Mouse (Mus musculus) brain, embryonic 18.5 days (tissue): ENCODE measurements around the gene Sumo1.

Source experiments
- DNase-seq: peaks from one replicate; pipeline ENCODE4 v3.0.0-alpha.2; 2012; ENCODE audit warnings: low read depth, low spot score

The Sumo1 gene

DNA sequence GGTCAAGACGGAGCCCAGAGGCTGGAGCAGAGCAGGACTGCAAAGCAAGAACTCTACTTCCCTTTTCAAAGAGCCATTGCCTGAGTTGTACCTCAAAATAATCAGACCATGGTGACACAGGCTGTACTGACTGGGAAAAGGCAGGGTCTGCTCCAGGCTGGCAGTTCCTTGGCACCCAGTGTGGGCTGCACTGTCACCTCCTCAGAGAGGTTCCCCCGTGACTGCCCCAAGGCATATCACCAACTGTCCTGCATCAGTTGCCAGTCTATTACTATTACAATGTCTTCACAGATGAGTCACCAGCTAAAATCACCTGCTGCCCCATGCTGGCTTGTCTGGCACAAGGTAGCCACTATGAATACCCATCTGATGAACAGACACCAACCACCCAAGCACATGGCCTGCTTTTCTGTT is 77.0 kb downstream of the Sumo1 start:
- DNase-seq = no peak

- no peak for DNase-seq
These were observed 77.8 kb downstream of the Sumo1 start for GRCm38 (mm10) chr1:59592876-59593275.

GRCm38 (mm10) chr1:59592359-59592758 is 78.3 kb downstream of the Sumo1 start:
- DNase-seq = no peak

- no peak for DNase-seq
These were observed 81.4 kb downstream of the Sumo1 start for GRCm38 (mm10) chr1:59589271-59589670.

DNA sequence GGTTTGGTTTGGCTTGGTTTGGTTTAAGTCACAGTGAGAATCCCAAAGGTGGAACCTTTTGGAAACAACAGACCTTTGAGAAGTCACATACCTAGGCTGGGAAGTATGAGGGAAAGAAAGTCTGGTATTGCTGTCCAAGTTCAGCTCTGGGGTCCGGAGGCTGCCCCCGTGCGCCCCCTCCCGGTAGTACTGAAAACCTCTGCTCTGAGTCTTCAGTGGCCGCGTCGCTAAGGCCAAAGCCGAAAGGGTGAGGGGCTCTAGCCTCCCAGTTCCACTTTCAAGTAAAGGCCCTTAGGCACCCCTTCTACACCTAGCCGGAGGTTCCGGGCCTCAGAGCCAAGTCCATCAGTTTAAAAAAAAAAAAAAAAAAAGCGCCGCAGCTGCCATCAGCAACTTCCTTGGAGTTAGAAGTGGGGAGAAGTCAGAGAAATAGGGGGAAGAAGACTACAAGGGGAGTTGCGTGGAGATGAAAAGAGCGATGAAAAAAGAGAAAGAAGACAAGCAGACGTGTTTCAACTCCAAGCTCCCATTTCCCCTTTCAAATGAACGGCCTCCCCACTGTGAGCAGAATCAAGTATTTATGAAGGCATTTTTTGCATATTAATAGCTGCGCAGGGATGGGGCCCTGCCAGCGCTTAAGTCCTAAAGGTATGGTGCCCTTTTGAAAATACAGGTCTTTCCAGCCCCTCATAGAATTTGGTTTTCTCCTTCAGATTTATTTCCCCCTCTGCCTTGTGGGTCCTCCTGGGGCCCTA is 85.8 kb downstream of the Sumo1 start:
- no peak for DNase-seq

GRCm38 (mm10) chr1:59580880-59581279 is 89.8 kb downstream of the Sumo1 start:
- no peak for DNase-seq

GRCm38 (mm10) chr1:59580131-59580751 is 90.4 kb downstream of the Sumo1 start:
- no peak for DNase-seq

DNA sequence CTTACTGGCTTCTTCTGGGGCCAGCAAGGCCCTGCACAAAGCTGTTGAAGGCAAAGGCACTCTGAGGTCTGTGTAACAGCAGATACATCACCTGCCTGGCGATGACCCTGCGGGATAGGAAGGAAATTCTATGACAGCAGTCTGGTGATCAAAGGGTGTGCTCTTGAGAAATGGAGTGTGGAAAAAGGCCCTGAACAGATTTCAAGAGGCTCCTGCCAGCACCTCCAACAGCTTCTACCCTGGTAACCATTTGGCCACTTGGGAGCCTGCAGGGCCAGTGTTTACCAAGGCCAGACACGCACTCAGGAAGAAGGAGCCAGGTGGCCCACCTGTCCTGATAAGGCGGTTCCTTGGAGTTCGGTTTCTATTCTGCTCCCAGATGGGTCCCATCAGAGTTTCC is 91.3 kb downstream of the Sumo1 start:
- no peak for DNase-seq

GRCm38 (mm10) chr1:59578770-59579169 is 91.9 kb downstream of the Sumo1 start:
- no peak for DNase-seq

DNA sequence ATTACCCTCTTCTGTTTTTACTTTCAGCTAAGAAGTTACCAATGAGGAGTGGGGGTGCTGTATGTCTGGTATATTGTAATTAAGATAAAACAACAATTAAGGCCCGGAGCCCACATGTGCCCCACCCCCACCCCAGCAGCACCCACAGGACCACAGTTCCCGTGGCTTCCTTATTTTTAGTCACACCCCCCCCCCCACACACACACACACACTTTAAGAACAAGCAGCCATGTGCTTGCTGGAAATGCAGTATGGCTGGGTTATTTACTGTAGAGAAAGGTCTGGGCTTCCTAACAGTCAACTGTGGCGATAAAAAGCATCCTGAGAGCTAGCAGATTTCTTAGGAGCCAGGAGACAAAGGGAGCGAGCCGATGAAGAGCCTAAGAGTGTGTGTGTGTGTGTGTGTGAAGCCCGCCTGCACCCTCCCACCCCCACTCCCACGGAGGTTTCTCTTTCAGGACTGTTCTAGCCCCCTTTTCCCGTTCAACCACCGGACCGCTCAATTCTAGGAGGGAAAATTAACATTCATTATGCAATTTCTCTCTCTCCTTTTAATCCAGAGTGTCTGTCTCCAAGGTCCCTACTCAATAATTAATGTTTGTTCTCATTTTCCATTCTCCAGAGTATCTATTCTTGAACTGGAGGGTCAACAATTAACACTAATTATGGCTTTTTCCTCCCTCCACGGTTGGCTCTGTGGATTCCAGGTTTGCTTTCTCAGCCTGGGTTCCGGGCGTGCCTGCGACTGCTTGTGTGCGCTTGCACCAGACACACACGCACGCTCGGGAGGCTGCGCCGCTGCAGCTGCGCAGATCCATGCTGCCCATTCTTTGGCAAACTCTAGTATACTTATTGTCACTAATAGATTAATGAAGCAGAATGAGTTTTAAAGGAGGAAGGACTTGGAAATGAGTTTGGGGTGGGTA is 96.1 kb downstream of the Sumo1 start:
- DNase-seq = peak; percentile 56

DNA sequence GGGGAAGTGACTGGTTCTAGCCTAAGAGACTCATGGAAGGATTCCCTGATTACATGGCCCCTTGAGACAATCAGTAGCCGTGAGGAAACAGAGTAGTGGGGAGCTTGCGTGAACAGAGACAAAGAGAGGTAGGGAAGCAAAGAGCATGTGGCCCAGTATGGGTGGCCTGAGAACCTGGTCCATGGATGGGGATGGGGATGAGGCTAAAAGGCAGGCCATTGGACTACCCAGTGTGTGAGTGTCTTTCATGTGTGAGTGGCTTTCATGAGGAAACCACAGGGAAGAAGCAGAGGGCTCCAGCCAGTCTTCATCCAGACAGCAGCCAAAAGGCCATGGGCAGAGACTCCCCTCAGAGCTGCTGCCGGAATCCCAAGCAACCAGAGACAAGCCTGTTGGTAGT is 96.8 kb downstream of the Sumo1 start:
- no peak for DNase-seq

- no peak for DNase-seq
These were observed 99.1 kb downstream of the Sumo1 start for GRCm38 (mm10) chr1:59571502-59571901.

DNA sequence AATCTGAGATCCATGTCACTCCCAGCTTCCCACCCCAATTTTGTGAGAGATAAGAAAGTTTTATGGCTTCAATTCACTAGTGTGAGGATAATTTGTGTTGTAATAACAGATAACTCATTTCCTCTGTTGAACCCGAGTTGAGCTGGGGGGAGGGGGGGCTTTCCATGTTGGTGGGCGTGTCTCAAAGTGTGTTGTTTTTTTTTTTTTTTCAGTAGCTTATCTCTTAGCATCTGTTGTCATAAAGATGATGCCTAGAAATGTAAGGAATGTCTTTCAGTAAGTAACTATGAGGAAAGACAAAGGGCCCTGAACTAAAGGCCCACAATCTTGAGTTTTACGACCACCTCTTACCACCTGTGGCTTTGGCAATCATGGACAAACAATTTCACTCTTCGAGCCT is 99.9 kb downstream of the Sumo1 start:
- DNase-seq = no peak

DNA sequence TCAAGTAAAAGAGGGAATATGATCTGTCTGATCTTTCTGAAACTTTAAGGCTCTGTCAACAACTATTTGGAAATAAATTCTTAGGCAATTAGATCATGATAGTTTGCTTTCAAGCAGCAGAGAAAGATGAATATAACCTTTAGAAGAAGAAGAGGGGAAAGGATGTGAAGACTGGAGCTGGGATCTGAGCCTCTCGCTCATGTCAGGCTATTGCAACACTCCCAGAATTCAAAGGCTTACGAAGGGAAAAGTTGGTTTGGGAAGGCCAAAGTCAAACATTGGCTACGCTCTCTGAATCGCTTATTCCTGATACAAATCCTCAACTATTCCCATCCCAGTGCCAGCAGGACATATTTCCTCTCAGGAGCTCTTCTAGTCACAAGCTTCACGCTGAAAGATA is 101.3 kb downstream of the Sumo1 start:
- DNase-seq = no peak

GRCm38 (mm10) chr1:59568283-59568682 is 102.4 kb downstream of the Sumo1 start:
- no peak for DNase-seq

DNA sequence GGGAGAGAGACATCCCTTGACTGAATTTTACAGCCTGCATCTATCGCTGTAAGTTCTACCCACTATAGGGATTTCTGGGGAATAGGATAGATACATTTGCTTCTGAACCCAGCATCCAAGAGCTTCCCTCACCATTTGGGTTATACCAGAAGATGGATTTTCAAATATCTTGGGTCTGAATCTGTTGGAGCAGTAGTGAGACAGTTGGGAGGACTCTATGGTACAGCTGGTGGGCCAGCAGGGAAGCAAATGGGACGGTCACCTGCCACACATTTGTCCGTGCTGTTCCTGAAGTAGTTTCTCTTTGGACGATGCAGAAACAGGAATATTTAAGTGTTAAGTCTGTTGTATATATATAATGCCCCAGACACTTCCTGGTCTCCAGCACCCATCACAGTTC is 103.1 kb downstream of the Sumo1 start:
- no peak for DNase-seq

GRCm38 (mm10) chr1:59566926-59567325 is 103.7 kb downstream of the Sumo1 start:
- DNase-seq = no peak

- no peak for DNase-seq
These were observed 104.4 kb downstream of the Sumo1 start for GRCm38 (mm10) chr1:59566281-59566680.

DNA sequence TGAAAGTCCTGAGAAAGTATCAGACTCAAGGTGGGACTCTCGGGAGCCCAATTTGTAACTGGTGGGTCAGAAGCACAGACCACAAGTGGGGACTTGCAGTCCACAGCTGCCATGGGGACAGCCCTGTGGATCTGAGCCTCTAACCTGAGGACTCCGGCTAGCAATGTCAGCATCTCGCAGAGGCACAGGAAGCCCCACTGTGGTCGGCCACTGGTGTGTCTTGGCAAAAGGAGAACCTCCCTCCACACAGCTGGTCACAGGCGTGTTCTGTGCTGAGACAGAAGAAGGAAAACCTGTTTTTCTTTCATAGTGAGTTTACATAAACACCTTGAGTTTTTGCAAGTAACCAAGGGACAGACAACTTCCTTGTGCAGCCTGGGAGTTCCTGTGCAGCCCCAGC is 104.8 kb downstream of the Sumo1 start:
- no peak for DNase-seq

GRCm38 (mm10) chr1:59563581-59563980 is 107.1 kb downstream of the Sumo1 start:
- no peak for DNase-seq

- DNase-seq = no peak
These were observed 116.9 kb downstream of the Sumo1 start for GRCm38 (mm10) chr1:59553708-59554107.

GRCm38 (mm10) chr1:59550996-59551395 is 119.6 kb downstream of the Sumo1 start:
- DNase-seq = no peak
